ENCODE assay signal across 14 mouse cellular contexts in genomic region chr9:109118106-109118505, GRCm38 (mm10). TPM values are rescaled to one million over a fixed set of nuclear protein-coding genes. Genes with fewer than 3 reads are reported as not detected.
DNase-seq lines count a peak whose midpoint lies in the region; ATAC-seq and TF ChIP-seq lines count a peak whose summit lies in the region.
"Had no signal": no experiment of that assay in that cellular context is flagged by ENCODE, and none has a peak within 500 bp of the region (broad histone marks: within the 10 kb centered on the region; RNA-seq: fewer than 3 reads in every experiment).

No protein-coding gene starts in this region.

- WGBS in kidney, embryonic 14.5 days: 83% methylated on average over 4 of the region's 4 CpGs
- WGBS in lung, postnatal 0 days: 68% methylated on average over 4 of the region's 4 CpGs

- intact Hi-C loops in gastrocnemius, postnatal 14 days (cut with DNase I; ENCODE audit: low total_unique reads): no loop called here

- no peak overlapping the region for H3K27ac ChIP-seq in kidney, embryonic 14.5 days (ENCODE audit: low read depth, low read length)
- peak overlapping the region; percentile 16 for H3K27ac ChIP-seq in brown adipose tissue, adult 24 weeks (replicated peaks; ENCODE audit: low read depth, low read length)
- H3K27ac ChIP-seq in lung, postnatal 0 days (ENCODE audit: low read length): peak overlapping the region; percentile 27
- H3K27ac ChIP-seq: hindbrain, embryonic 15.5 days; limb, embryonic 13.5 days had no signal

- peak; percentile 37 for DNase-seq in gastrocnemius, postnatal 14 days
- no peak for DNase-seq in gastrocnemius, adult 18-20 months (ENCODE audit: low spot score)
- peak; percentile 36 for DNase-seq in kidney, postnatal 14 days
- DNase-seq in lung, postnatal 0 days (ENCODE audit: low spot score): peak; percentile 59
- DNase-seq in thymus, postnatal 14 days: no peak
- no peak for DNase-seq in spleen, postnatal 36 days (ENCODE audit: low spot score in 2 of 2)
- DNase-seq: adrenal gland, adult 2 months; cerebellum, adult 18-20 months; thymus, adult 18-20 months had no signal

- no peak overlapping the region for H3K4me2 ChIP-seq in kidney, embryonic 14.5 days (replicated peaks; ENCODE audit: low read depth, low read length)
- H3K4me2 ChIP-seq in lung, postnatal 0 days (replicated peaks; ENCODE audit: low read depth, low read length): no peak overlapping the region
- H3K4me2 ChIP-seq: hindbrain, embryonic 15.5 days; limb, embryonic 13.5 days had no signal

- no peaks in the 10 kb centered on the region for H3K27me3 ChIP-seq in kidney, embryonic 14.5 days (ENCODE audit: control insufficient read depth, insufficient read depth, low read length)
- H3K27me3 ChIP-seq in lung, postnatal 0 days (replicated peaks; ENCODE audit: insufficient read depth, low read length): no peaks in the 10 kb centered on the region
- H3K27me3 ChIP-seq: hindbrain, embryonic 15.5 days; limb, embryonic 13.5 days had no signal

- no peaks in the 10 kb centered on the region for H3K9me3 ChIP-seq in kidney, embryonic 14.5 days (ENCODE audit: control insufficient read depth, low read length)
- H3K9me3 ChIP-seq in lung, postnatal 0 days (ENCODE audit: low read length): no peaks in the 10 kb centered on the region
- H3K9me3 ChIP-seq: hindbrain, embryonic 15.5 days; limb, embryonic 13.5 days had no signal

- TF ChIP-seq EP300 in lung, postnatal 0 days (IDR thresholded peaks at IDR 0.05): no peak

- H3K36me3 ChIP-seq in kidney, embryonic 14.5 days (ENCODE audit: control insufficient read depth, insufficient read depth, low read length): peaks cover 63% of the 10 kb centered on the region
- peaks cover 9% of the 10 kb centered on the region; the same call in 1 of the 2 replicates for H3K36me3 ChIP-seq in lung, postnatal 0 days (ENCODE audit: insufficient read depth, low read length)

- H3K4me1 ChIP-seq in kidney, embryonic 14.5 days (ENCODE audit: control insufficient read depth, insufficient read depth, low read length): 0 out of 2 replicates have a peak, but pooled peaks cover 6% of the 10 kb centered on the region
- peaks cover 2% of the 10 kb centered on the region; the same call in 1 of the 2 replicates for H3K4me1 ChIP-seq in brown adipose tissue, adult 24 weeks (ENCODE audit: control insufficient read depth, insufficient read depth, insufficient read length, low read length)
- no peaks in the 10 kb centered on the region for H3K4me1 ChIP-seq in lung, postnatal 0 days (ENCODE audit: insufficient read depth, low read depth, low read length)

- no peak for ATAC-seq in kidney, embryonic 14.5 days (ENCODE audit: low FRiP score, low TSS enrichment)
- peak; percentile 58 for ATAC-seq in lung, postnatal 0 days

- H3K9ac ChIP-seq in kidney, embryonic 14.5 days (ENCODE audit: low read depth, low read length): no peak overlapping the region
- H3K9ac ChIP-seq in lung, postnatal 0 days (replicated peaks; ENCODE audit: low read depth): no peak overlapping the region
- H3K9ac ChIP-seq: hindbrain, embryonic 15.5 days; limb, embryonic 13.5 days had no signal

- no peak for TF ChIP-seq CTCF in lung, postnatal 0 days (IDR thresholded peaks at IDR 0.05)

- H3K4me3 ChIP-seq in kidney, embryonic 14.5 days (ENCODE audit: low read length): no peak overlapping the region
- H3K4me3 ChIP-seq in brown adipose tissue, adult 24 weeks (ENCODE audit: insufficient read depth, low read depth, low read length): no peak overlapping the region
- no peak overlapping the region for H3K4me3 ChIP-seq in lung, postnatal 0 days (ENCODE audit: low read depth, low read length)
- H3K4me3 ChIP-seq: hindbrain, embryonic 15.5 days; limb, embryonic 13.5 days had no signal

RNA-seq across cellular contexts. Expression of gene Plxnb1, which starts 22.9 kb away (rescaled TPM):
- total RNA-seq in gastrocnemius, postnatal 14 days (2021): 1 to 10 TPM; 2.1 to 3.8 TPM
- total RNA-seq in gastrocnemius, adult 18-20 months (2021): 1 to 10 TPM in 1 of 2 experiments, under 1 TPM in 1; 0.68 to 1.4 TPM
- polyA plus RNA-seq in kidney, embryonic 14.5 days (2014; fragmentation: Nextera tagmentation; extraction: Ambion mirVana): 10.5 and 17.0 TPM in 2 replicates
- polyA plus RNA-seq in brown adipose tissue, adult 24 weeks (2012; ENCODE audit: insufficient read depth, insufficient read length, missing spikeins): not detected in 2 replicates
- 8.8 and 10.0 TPM in 2 replicates for polyA plus RNA-seq in lung, postnatal 0 days (2015; fragmentation: Nextera tagmentation; extraction: Ambion mirVana)

RNA-seq across cellular contexts. Expression of gene Tma7, which starts 35.7 kb away (rescaled TPM):
- total RNA-seq in gastrocnemius, postnatal 14 days (2021): 100 to 1,000 TPM; 184 to 190 TPM
- 100 to 1,000 TPM; 325 to 344 TPM for total RNA-seq in gastrocnemius, adult 18-20 months (2021)
- polyA plus RNA-seq in kidney, embryonic 14.5 days (2014; fragmentation: Nextera tagmentation; extraction: Ambion mirVana): 687 and 868 TPM in 2 replicates
- 232 and 572 TPM in 2 replicates for polyA plus RNA-seq in brown adipose tissue, adult 24 weeks (2012; ENCODE audit: insufficient read depth, insufficient read length, missing spikeins)
- 375 and 393 TPM in 2 replicates for polyA plus RNA-seq in lung, postnatal 0 days (2015; fragmentation: Nextera tagmentation; extraction: Ambion mirVana)

RNA-seq across cellular contexts. Expression of gene Ccdc51, which starts 35.8 kb away (rescaled TPM):
- total RNA-seq in gastrocnemius, postnatal 14 days (2021): 1 to 10 TPM; 7.3 to 7.8 TPM
- total RNA-seq in gastrocnemius, adult 18-20 months (2021): 1 to 10 TPM; 7.9 to 8.1 TPM
- polyA plus RNA-seq in kidney, embryonic 14.5 days (2014; fragmentation: Nextera tagmentation; extraction: Ambion mirVana): 13.5 and 14.7 TPM in 2 replicates
- 10.8 and 14.4 TPM in 2 replicates for polyA plus RNA-seq in brown adipose tissue, adult 24 weeks (2012; ENCODE audit: insufficient read depth, insufficient read length, missing spikeins)
- polyA plus RNA-seq in lung, postnatal 0 days (2015; fragmentation: Nextera tagmentation; extraction: Ambion mirVana): 6.8 and 7.2 TPM in 2 replicates

RNA-seq across cellular contexts. Expression of gene Fbxw21, which starts 43.7 kb away (rescaled TPM):
- total RNA-seq in gastrocnemius, postnatal 14 days (2021): not detected
- total RNA-seq in gastrocnemius, adult 18-20 months (2021): not detected
- polyA plus RNA-seq in kidney, embryonic 14.5 days (2014; fragmentation: Nextera tagmentation; extraction: Ambion mirVana): not detected in 2 replicates
- not detected in 2 replicates for polyA plus RNA-seq in brown adipose tissue, adult 24 weeks (2012; ENCODE audit: insufficient read depth, insufficient read length, missing spikeins)
- not detected in 2 replicates for polyA plus RNA-seq in lung, postnatal 0 days (2015; fragmentation: Nextera tagmentation; extraction: Ambion mirVana)
- total RNA-seq: adrenal gland, adult 2 months had no signal
- polyA plus RNA-seq: adrenal gland, adult 2 months; hindbrain, embryonic 15.5 days; limb, embryonic 13.5 days; spleen, adult 2 months had no signal

RNA-seq across cellular contexts. Expression of gene Atrip, which starts 44.2 kb away (rescaled TPM):
- 1 to 10 TPM; 7.4 to 7.5 TPM for total RNA-seq in gastrocnemius, postnatal 14 days (2021)
- 1 to 10 TPM; 8.9 to 9.2 TPM for total RNA-seq in gastrocnemius, adult 18-20 months (2021)
- 20.5 and 30.7 TPM in 2 replicates for polyA plus RNA-seq in kidney, embryonic 14.5 days (2014; fragmentation: Nextera tagmentation; extraction: Ambion mirVana)
- polyA plus RNA-seq in brown adipose tissue, adult 24 weeks (2012; ENCODE audit: insufficient read depth, insufficient read length, missing spikeins): 3.6 and 4.8 TPM in 2 replicates
- polyA plus RNA-seq in lung, postnatal 0 days (2015; fragmentation: Nextera tagmentation; extraction: Ambion mirVana): 11.4 and 12.6 TPM in 2 replicates

Comparison
In these comparisons a context has a peak if more than half of its experiments do, and no peak if none do; other contexts are left out.
1. DNase-seq: peak in gastrocnemius, postnatal 14 days (single experiment), kidney, postnatal 14 days (single experiment) and lung, postnatal 0 days (single experiment); none in gastrocnemius, adult 18-20 months (single experiment), thymus, postnatal 14 days (single experiment) and spleen, postnatal 36 days (0 of 2).